Mouse (Mus musculus) macrophage (primary cell): ENCODE results near the gene Plekhg1. TPM values are rescaled to one million over a fixed set of nuclear protein-coding genes. Genes with fewer than 3 reads are reported as not detected.

Source experiments
- H3K27ac ChIP-seq: fragments of 350-480 bp; formaldehyde crosslinking; 2 replicates; pipeline ENCODE4 v1.9.0; 2021
- H3K36me3 ChIP-seq: fragments of 350-480 bp; formaldehyde crosslinking; 2 replicates; pipeline ENCODE4 v1.9.0; 2021; ENCODE audit errors: inconsistent target
- H3K4me3 ChIP-seq: fragments of 350-480 bp; formaldehyde crosslinking; 2 replicates; pipeline ENCODE4 v1.9.0; 2021; ENCODE audit errors: inconsistent target
- H3K79me2 ChIP-seq: fragments of 350-480 bp; formaldehyde crosslinking; 2 replicates; pipeline ENCODE4 v1.9.0; 2021; ENCODE audit errors: inconsistent target
- WGBS: methylation state at CpG from one replicate; pipeline ENCODE4 v1.1.7; 2026; ENCODE audit warnings: inconsistent platforms; ENCODE audit not compliant: missing documents; 5-methylcytosine and 5-hydroxymethylcytosine counted together
- polyA plus RNA-seq: library from polyadenylated mRNA; stranded (reverse); fragments of 250-400 nt; gene quantifications from 3 replicates; pipeline ENCODE4 v1.2.4, GENCODE M21; 2018; ENCODE audit warnings: inconsistent platforms

Plekhg1 gene
- polyA plus RNA-seq, 1 experiment from 2014 or later = 1.1 TPM

- Histone ChIP-seq H3K4me3 (no peak overlapping the region), H3K36me3 (no peaks in the 10 kb centered on the region), H3K79me2 (no peaks in the 10 kb centered on the region), H3K27ac (no peak overlapping the region)
- 92% methylated on average over 18 of the region's 20 CpGs for WGBS
These were observed 180.4 kb downstream of the Plekhg1 start for GRCm38 (mm10) chr10:3920368-3921152.

- H3K27ac ChIP-seq = no peak overlapping the region
- H3K79me2 ChIP-seq = no peaks in the 10 kb centered on the region
- H3K4me3 ChIP-seq = no peak overlapping the region
- 96% methylated on average over 4 of the region's 4 CpGs for WGBS
- H3K36me3 ChIP-seq = no peaks in the 10 kb centered on the region
These were observed 187.9 kb downstream of the Plekhg1 start for GRCm38 (mm10) chr10:3928008-3928545.

DNA sequence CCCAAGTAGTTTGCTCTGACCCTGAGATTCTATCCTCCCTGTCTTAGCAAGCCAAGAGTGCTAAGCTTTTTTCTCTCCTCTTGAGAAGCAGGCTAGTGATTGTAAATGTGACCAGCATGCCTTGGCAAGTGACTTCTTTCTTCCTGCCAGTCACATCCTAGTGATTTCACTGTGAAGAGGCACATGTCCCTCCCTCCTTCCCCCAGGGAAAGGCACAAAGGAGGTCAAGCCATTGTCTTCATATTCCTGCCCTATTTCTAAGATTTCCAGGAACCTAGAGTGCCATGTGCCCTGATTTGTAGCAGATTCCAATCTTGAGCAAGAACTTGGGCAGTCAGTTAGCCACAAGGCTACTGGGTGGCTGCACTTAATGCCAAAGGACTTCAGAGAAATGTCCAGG lies 191.7 kb downstream of the Plekhg1 start:
- Histone ChIP-seq H3K36me3 (no peaks in the 10 kb centered on the region), H3K79me2 (no peaks in the 10 kb centered on the region), H3K27ac (no peak overlapping the region), H3K4me3 (no peak overlapping the region)

GRCm38 (mm10) chr10:3933311-3933940 lies 193.3 kb downstream of the Plekhg1 start:
- no peak overlapping the region for H3K4me3 ChIP-seq
- H3K27ac ChIP-seq = no peak overlapping the region
- H3K36me3 ChIP-seq = no peaks in the 10 kb centered on the region
- 95% methylated on average over 12 of the region's 12 CpGs for WGBS
- no peaks in the 10 kb centered on the region for H3K79me2 ChIP-seq

- H3K4me3 ChIP-seq = no peak overlapping the region
- H3K27ac ChIP-seq = no peak overlapping the region
- no peaks in the 10 kb centered on the region for H3K79me2 ChIP-seq
- no peaks in the 10 kb centered on the region for H3K36me3 ChIP-seq
These were observed 196.7 kb downstream of the Plekhg1 start for GRCm38 (mm10) chr10:3936864-3937263.

GRCm38 (mm10) chr10:3939895-3940595 lies 199.9 kb downstream of the Plekhg1 start:
- Histone ChIP-seq H3K4me3 (no peak overlapping the region), H3K27ac (no peak overlapping the region), H3K79me2 (no peaks in the 10 kb centered on the region), H3K36me3 (no peaks in the 10 kb centered on the region)
- WGBS = 94% methylated on average over 11 of the region's 11 CpGs

- no peaks in the 10 kb centered on the region for H3K79me2 ChIP-seq
- no peak overlapping the region for H3K27ac ChIP-seq
- H3K4me3 ChIP-seq = no peak overlapping the region
- WGBS = 97% methylated on average over 6 of the region's 6 CpGs
- H3K36me3 ChIP-seq = no peaks in the 10 kb centered on the region
These were observed 200.4 kb downstream of the Plekhg1 start for GRCm38 (mm10) chr10:3940596-3940975.

DNA sequence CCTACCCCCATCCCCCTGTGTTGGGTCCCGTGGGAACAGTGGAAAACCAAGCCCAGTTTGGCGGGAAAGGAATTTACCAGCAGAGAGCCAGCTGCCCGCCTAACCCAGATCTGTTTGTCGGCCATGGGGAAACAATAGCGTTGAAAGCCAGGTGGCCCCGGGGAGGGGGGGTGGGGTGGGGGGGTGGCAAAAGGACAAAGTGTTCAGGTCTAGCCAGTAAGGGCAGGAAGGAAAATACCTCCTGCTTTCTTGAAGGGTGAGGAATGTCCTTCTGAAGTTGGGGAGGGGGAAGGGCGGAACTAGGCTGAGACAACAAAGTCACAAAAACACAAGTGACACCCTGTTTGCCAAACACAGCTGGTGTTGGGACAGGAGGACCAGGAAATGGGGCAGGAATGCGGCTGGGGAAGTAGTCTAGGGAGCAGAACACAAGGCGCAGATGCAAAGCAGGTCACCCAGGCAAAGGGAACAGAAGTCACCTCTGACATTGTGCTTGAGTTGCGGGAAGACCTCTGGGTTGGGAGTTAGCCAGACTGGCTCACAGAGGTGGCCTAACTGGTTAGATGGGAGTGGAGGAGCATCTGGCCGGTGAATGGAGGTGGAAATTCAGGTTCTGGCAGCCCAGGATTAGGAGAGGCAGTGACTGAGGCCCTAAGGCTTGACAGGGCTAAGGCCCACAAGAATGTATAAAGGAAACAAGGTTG lies 201.0 kb downstream of the Plekhg1 start:
- Histone ChIP-seq H3K36me3 (no peaks in the 10 kb centered on the region), H3K79me2 (no peaks in the 10 kb centered on the region), H3K27ac (no peak overlapping the region), H3K4me3 (no peak overlapping the region)
- WGBS = 95% methylated on average over 10 of the region's 11 CpGs

DNA sequence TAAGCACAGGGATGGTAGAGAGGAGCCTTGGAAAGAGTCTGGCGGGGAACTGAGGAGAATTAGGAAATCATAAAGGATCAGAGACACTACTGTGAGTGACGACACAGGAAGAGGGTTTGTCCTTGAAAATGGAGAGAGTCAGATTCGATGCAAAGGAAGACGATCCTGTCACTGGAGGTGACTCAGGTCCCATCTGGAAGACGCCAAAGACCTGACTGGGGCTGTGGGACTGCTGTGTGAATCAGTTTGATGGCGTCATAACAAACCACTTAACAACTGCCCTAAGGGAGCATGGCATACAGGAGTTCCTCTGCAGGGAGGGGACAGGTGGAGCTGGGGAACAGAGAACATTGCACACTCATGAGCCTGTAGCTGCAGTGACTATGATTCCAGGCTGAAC lies 202.1 kb downstream of the Plekhg1 start:
- WGBS = 52% methylated on average over 5 of the region's 6 CpGs
- Histone ChIP-seq H3K36me3 (no peaks in the 10 kb centered on the region), H3K79me2 (no peaks in the 10 kb centered on the region), H3K4me3 (no peak overlapping the region), H3K27ac (no peak overlapping the region)

GRCm38 (mm10) chr10:3943492-3944395 lies 203.6 kb downstream of the Plekhg1 start:
- WGBS = 21% methylated on average over 10 of the region's 10 CpGs
- H3K79me2 ChIP-seq = no peaks in the 10 kb centered on the region
- H3K36me3 ChIP-seq = no peaks in the 10 kb centered on the region
- H3K27ac ChIP-seq = no peak overlapping the region
- no peak overlapping the region for H3K4me3 ChIP-seq

- H3K4me3 ChIP-seq = no peak overlapping the region
- H3K36me3 ChIP-seq = no peaks in the 10 kb centered on the region
- no peak overlapping the region for H3K27ac ChIP-seq
- H3K79me2 ChIP-seq = no peaks in the 10 kb centered on the region
- 97% methylated on average over 17 of the region's 17 CpGs for WGBS
These were observed 206.7 kb downstream of the Plekhg1 start for GRCm38 (mm10) chr10:3946871-3947270.

DNA sequence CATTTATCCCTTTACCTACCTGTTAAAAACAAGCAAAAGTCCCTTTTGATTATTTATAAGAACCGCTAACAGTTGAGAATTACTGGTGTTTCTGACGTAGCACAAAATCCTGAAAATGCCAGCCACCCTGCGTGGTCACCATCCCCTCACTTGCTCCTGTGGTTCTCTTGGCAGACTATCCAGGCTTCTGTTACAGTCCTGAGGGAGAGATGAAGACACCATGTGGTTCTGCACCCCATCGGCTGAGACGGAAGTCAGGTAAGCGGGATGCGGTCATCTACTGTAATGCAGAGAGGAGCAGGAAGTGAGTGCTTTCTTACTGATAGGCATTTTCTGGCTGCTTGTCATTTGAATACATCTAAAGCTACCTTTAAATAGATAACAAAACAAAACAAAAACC lies 207.2 kb downstream of the Plekhg1 start:
- H3K4me3 ChIP-seq = no peak overlapping the region
- H3K36me3 ChIP-seq = no peaks in the 10 kb centered on the region
- H3K27ac ChIP-seq = no peak overlapping the region
- WGBS = 93% methylated on average over 7 of the region's 7 CpGs
- H3K79me2 ChIP-seq = no peaks in the 10 kb centered on the region

DNA sequence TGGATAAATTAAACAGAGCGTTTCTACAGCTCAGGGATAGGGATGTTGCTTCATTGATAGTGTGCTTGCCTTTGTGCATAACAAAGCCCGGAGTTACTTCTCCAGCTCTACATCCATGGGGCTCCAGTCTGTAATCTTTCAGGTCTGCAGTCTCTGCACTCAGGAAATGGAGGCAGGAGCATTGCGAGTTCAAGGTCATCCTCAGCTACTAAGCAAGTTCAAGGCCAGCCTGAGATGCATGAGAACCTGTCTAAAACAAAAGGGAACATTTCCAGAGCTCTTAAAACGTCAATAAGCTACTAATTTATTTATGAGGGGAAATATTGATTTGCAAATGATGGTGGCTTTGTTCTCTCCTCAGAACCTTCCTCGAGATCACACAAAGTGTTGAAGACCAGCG lies 209.1 kb downstream of the Plekhg1 start:
- Histone ChIP-seq H3K4me3 (no peak overlapping the region), H3K27ac (no peak overlapping the region), H3K79me2 (no peaks in the 10 kb centered on the region), H3K36me3 (no peaks in the 10 kb centered on the region)
- WGBS = 93% methylated on average over 6 of the region's 6 CpGs

DNA sequence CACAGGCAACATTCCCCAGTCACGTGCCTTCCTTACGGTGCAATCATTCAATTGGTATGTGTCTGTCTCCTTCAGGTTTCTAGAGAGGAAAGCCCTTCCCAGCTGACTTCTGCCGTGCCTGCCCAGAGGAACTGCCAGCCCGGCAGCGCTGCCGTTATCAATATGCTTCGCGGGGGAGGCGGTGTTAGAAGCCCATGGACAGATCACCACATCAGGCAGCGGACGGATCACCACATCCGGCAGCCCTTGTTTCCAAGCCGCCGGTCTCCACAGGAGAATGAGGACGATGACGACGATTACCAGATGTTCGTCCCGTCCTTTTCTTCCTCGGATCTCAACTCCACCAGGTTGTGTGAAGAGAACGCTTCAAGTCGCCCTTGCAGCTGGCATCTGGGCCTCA lies 216.3 kb downstream of the Plekhg1 start:
- H3K4me3 ChIP-seq = no peak overlapping the region
- H3K27ac ChIP-seq = no peak overlapping the region
- no peaks in the 10 kb centered on the region for H3K36me3 ChIP-seq
- WGBS = 94% methylated on average over 22 of the region's 22 CpGs
- no peaks in the 10 kb centered on the region for H3K79me2 ChIP-seq
